Mouse (Mus musculus): Measurements from ENCODE around the gene Oaz2.

- TF ChIP-seq GATA1 (IDR thresholded peaks at IDR 0.05; ENCODE audit: borderline replicate concordance, low read length) = no peak
- TF ChIP-seq FLI1 (IDR thresholded peaks at IDR 0.05; ENCODE audit: low read length) = no peak
Measured at GRCm38 (mm10) chr9:65702286-65702685, 34.5 kb downstream of the Oaz2 start.

Measured in megakaryocyte, embryonic 14.5 days (primary cell).